Mouse (Mus musculus) CD8-positive naive resting alpha-beta T cell, adult 2 months (primary cell): Measurements from ENCODE around the gene Ap3d1.

ENCODE experiments used
- DNase-seq, 2 experiments: peaks; one replicate each; pipeline ENCODE4 v3.0.0; 2022; ENCODE audit warnings: low read depth in 2 of 2, low spot score in 2 of 2

Ap3d1 gene

DNA sequence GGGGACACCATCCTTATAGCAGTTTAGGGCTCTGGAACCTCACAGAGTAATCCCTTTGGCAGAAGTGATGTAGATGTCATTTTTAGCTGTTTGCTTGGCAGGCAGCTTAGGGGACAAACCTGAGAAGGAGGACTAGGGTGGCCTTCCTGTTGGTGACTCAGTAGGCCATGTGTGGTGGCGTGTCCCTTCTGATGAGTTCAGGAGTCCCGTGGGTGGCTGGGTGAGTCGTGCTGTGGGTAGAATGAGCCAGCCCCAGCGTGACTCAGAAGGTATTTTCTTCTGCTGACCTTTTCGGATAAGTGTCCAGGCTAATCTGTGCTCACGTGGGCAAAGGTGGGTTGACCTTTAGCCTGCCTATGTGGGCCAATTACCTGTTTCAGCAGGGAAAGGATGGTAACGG, 16.6 kb upstream of the Ap3d1 start:
- no peak for DNase-seq

GRCm38 (mm10) chr10:80757717-80758116, 15.7 kb upstream of the Ap3d1 start:
- peak; percentile 42 to 70 for DNase-seq

- no peak for DNase-seq
These were observed 14.9 kb upstream of the Ap3d1 start for GRCm38 (mm10) chr10:80756967-80757366.

- no peak for DNase-seq
These were observed 14.4 kb upstream of the Ap3d1 start for GRCm38 (mm10) chr10:80756509-80756908.

DNA sequence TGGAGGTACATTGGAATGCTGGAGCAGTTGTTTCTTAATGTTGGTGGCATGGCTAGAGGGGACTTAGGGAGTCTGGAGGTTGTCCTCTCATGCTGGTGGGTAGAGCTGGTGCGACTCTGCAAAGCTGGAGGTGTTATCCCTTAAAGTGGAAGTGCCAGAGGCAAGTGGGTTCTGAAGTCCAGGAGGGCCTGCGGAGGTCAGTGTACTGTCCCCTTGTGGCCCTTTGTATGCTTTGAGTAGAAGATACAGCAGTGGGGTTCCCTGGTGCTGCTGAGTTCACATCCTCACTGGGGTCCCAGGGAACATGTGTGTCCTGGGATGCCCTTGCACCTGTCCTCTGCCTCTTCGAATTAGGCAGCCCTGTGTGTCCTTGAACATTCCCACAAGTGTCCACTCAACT, 14.0 kb upstream of the Ap3d1 start:
- DNase-seq, result no peak

- no peak for DNase-seq
These were observed 13.4 kb upstream of the Ap3d1 start for GRCm38 (mm10) chr10:80755291-80756015.

DNA sequence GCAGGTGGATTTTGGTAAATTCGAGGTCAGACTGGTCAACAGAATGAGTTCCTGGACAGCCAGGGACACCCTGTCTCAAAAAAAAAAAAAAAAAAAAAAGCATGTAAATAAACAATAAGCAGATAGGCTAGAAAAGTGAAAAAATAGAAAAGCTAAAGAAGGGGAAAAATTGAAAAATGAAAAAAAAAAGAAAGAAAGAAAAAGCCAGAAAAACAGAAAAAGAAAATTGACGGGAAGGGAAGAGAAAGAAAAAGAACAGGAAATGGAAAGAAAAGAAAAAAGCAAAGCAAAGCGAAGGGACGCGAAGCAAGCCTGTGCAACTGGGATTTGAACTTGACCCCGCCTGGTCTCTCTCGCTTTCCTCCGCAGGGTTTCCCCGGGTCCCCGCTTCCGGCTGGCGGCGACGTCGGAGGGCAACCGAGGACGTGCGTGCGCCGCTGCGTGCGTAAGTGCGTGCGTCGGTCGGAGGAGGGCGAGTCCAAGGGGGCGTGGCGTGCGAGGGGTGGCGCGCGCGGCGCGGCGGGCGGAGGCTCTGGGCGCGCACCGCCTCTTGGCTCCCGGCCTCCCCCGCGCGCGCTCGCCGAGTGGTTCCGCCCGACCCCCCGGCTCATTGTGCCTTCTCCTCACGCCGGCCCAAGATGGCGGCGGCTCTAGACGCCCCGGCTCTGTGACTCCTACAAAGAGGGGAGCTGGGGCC, 12.7 kb upstream of the Ap3d1 start, which contains the start of gene Dot1l:
TSS of gene Dot1l (plus strand) at position 613 of the 697 bp plus-strand sequence.
- peak; percentile 98 to 99 for DNase-seq

DNA sequence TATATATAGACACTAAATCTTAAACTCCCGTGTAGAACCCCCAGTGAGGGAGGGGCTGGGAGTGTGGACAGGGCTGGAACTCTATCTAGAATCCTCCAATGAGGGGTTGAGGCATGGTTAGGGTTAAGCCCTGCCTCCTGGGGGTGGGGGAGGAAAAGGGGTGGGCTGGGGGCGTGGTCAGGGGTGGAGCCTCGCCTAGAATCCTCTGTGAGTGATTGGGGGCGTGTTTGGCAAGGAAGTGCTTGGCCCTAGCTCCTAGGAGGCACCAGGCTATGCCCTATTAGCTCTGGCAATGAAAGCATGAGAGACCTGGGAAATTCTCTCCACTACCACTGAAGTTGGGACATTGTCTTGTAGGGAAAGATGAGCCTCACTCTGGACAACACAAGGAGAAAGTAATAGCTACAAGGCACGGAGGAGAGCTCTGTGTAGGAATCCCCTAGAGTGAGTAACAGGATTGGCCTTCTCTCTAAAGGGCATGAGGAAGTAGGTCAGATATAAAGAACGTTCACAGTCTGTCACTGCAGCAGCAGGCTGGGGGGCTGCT, 10.1 kb upstream of the Ap3d1 start:
- DNase-seq, result no peak

DNA sequence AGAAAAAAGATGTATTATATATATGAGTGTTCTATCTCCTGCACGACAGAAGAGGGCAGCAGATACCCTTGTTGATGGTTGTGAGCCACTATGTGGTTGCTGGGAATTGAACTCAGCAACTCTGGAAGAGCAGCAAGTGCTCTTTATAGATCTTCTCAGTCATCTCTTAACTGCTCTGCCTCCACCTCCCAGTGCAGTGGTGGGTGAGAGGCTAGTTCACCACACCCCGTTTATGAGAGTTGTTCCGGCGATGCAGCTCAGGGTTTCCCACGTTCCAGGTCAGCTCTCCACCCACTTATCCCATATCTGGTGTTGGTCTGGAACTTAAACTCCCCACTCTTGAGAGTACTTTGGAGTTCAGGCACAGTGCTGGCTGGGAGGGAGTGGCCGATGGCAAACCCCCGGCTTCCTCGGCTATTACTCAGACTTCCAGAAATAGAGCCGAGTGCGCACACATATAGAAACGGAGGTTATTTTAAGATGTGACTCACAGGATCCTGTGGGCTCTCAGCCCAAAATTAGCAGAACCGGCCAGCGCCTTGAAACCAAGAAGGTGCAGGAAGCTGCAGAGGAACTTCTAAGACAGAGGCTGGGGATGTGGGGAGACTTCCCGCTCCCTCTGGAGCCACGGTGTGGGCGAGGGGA, 9.2 kb upstream of the Ap3d1 start:
- DNase-seq, result peak in 1 of 2 experiments; percentile 43

DNA sequence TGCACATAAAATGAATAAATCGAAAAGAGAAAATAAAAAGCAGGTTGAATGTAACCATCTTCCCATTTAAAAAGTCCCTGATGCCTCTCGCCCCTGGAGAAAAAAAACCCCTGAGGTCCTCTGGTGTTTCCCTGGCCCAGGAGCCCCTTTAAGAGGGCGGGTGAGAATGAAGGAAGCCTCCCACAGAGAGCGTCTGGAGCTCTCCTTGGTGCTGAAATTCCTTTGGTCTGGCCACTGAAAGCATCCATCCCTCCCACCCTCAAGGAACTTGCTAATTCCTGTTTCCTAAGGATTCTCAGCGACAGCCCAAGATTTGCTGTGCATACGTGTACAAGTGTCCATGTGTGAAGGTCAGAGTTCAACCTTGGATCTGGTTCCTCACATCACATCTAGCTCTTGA, 6.5 kb upstream of the Ap3d1 start:
- DNase-seq, result no peak

GRCm38 (mm10) chr10:80747410-80747809, 5.3 kb upstream of the Ap3d1 start:
- peak; percentile 66 to 67 for DNase-seq

DNA sequence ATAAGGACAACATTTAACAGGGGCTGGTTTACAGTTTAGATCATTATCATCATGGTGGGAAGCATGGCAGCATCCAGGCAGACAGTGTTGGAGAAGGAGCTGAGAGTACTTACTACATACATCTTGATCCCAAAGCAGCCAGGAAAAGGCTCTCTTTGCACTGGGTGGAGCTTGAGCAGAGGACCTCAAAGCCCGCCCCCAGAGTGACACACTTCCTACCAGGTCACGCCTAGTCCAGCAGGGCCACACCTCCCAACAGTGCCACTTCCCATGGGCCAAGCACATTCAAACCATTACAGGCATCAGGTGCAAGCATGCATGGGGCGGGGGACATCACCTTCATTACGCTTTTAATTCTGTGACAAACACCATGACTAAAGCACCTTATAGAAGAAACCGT, 2.2 kb upstream of the Ap3d1 start:
- no peak for DNase-seq

DNA sequence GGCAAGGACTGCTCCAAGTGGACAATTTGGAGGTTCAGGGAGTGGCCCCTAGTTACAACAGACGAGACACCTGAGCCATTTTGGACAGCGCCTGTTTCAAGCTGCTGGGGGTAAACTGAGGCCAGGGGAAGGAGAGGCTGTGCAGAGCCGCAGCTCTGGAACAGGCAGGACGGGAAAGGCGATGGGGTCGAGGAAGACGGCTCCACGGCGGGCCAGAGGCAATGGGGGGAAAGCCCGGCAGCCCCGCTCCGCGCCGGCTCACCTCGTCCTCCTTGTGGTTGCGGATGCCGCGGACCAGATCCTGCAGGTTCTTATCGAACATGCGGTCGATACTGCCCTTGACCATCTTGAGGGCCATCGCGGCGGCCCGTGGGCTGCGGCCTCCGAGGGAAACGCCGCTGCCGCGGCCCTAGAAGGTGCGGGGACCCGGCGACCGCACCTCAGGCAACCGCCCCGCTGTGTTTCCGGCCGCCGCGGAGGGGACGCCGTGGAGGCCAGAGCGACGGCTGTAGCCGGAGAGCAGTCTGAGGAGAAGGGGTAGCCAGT, 357 bp downstream of the Ap3d1 start:
- no peak for DNase-seq

DNA sequence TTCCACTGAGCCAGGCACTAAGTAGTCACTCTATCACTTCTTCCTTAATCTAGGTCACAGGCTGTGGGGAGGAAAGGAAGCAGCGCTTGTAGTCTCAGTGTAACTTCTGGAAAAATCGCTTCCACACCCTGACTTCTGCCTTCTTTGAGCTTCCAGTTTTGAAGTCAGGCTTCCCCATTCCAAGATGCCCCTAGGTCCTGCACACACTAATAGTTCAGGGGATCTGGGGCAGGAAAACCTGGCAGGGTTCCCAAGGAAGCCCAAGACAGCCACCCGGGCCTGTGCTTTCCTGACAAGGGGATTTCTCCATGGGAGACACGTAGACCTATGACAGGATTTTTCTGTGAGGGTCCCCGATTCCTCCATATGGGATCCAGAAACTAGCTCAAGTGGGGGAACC, 918 bp downstream of the Ap3d1 start:
- no peak for DNase-seq

DNA sequence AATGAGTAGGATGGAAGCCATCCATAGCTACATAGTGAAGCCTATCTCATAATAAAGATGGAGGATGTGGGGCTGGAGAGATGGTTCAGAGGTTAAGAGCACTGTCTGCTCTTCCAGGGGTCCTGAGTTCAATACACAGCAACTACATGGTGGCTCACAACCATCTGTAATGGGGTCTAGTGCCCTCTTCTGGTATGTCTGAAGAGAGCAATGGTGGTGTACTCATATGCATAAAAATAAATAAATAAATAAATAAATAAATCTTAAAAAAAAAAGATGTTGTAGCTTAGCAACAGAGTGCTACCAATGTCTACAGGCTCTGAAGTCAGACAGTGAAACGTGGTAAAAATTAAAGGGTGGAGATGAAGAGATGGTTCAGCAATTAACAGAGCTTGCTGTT, 3.4 kb downstream of the Ap3d1 start:
- DNase-seq, result no peak

GRCm38 (mm10) chr10:80736731-80737130, 5.3 kb downstream of the Ap3d1 start:
- no peak for DNase-seq

GRCm38 (mm10) chr10:80732611-80733101, 9.4 kb downstream of the Ap3d1 start:
- DNase-seq, result no peak

GRCm38 (mm10) chr10:80727369-80728127, 14.5 kb downstream of the Ap3d1 start:
- DNase-seq, result no peak

DNA sequence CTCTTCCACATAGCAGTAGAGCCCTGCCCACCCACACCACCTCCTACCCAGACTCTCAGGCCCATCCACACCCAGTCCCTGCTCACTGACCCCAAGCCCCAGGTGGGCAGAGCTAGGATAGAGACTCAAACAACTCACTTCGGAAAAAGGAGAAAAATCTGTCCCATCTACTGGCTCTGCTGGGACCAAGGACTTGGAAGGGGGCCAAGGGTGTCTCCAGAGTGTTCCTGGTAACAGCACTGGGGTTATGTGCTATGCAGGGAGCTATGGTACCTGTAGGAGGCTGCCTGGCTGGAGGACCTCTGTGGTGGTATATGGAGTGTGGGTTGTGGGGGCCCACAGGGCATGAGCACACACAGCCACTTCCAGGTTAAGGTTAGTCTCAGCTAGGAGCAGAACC, 24.8 kb downstream of the Ap3d1 start:
- no peak for DNase-seq

GRCm38 (mm10) chr10:80710834-80711233, 31.2 kb downstream of the Ap3d1 start:
- DNase-seq, result no peak

DNA sequence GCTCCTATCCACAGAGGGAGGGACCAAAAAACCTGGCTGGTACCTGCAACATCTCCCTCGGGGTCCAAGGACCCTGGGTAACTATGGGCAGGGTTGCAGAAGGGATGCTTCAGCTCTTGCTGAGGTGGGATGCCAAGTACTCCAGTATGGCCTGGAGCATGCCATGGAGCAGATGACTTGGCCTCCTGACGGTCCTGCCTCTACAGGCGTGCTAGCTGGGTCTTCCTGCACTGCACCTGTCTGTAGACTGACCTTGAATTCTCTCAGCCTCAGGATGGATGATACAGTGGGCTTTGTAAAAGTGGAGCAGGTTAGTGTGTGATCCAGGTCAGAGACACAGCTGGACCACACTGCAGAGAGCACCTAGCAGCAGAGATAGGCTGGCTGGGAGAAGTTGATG, 36.6 kb downstream of the Ap3d1 start:
- DNase-seq, result no peak
